Mouse (Mus musculus): ENCODE data around the gene 1700042G07Rik.

GRCm38 (mm10) chr4:116204422-116204821 is 31.2 kb downstream of the 1700042G07Rik start:
- no peak for TF ChIP-seq CTCF (IDR thresholded peaks at IDR 0.05; ENCODE audit: borderline replicate concordance, extremely low read depth, insufficient read depth, insufficient read length)
- TF ChIP-seq POLR2A (IDR thresholded peaks at IDR 0.05; ENCODE audit: borderline replicate concordance, extremely low read depth, insufficient read depth, insufficient read length, poor library complexity, severe bottlenecking), result no peak
